In the genomic region with DNA sequence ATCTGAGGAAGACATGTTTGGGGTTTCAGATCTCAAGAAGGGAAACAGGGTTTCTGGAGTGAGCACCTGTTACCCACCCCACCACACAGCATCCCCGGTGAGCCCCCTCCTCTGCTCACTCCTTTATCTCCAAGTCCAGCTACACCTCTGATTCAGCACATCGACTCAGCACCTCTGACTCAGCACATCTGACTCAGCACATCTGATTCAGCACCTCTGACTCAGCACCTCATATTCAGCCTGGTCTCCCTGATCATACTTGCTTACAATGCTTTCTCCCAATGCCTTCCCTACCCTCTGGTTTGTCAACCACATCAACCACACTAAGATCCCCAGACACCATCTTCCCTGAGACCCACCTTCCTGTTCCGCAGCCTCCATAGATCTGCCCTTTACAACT, we compare ENCODE assay signal across 12 mouse cellular contexts. TPM values are rescaled to one million over a fixed set of nuclear protein-coding genes. Genes with fewer than 3 reads are reported as not detected.
A peak's percentile ranks its signal among the peaks of the same experiment; 100 is the strongest.
DNase-seq lines count a peak whose midpoint lies in the region; ATAC-seq and TF ChIP-seq lines count a peak whose summit lies in the region.
"Had no signal": no experiment of that assay in that cellular context is flagged by ENCODE, and none has a peak within 500 bp of the region (broad histone marks: within the 10 kb centered on the region; RNA-seq: fewer than 3 reads in every experiment).

No protein-coding gene starts in this region.

- H3K36me3 ChIP-seq in heart, embryonic 12.5 days, result no peaks in the 10 kb centered on the region
- peaks cover 0 to 7% of the 10 kb centered on the region in 2 experiments; a peak in 2 of 4 replicates for H3K36me3 ChIP-seq in MEL (ENCODE audit: control insufficient read depth in 1 of 2, insufficient read depth in 2 of 2, low read length in 2 of 2)
- H3K36me3 ChIP-seq in erythroblast, embryonic 14.5 days (ENCODE audit: control insufficient read depth), result no peaks in the 10 kb centered on the region
- no peaks in the 10 kb centered on the region for H3K36me3 ChIP-seq in thymus, adult 2 months (ENCODE audit: control insufficient read depth, insufficient read depth, low read length)
- H3K36me3 ChIP-seq in midbrain, embryonic 16.5 days (ENCODE audit: control insufficient read depth, insufficient read depth, low read length), result no peaks in the 10 kb centered on the region

- no peak for TF ChIP-seq CTCF in MEL (IDR thresholded peaks at IDR 0.05 in 2 of 3, conservative IDR thresholded peaks at IDR 0.05 in 1 of 3; ENCODE audit: control insufficient read depth in 1 of 3, insufficient read depth in 1 of 3, low read depth in 2 of 3, low read length in 3 of 3, poor library complexity in 1 of 3, severe bottlenecking in 1 of 3)
- TF ChIP-seq CTCF in thymus, adult 2 months (IDR thresholded peaks at IDR 0.05; ENCODE audit: borderline replicate concordance, control insufficient read depth, extremely low read depth, insufficient read depth, low read length, poor library complexity), result no peak

- peak; percentile 85 for ATAC-seq in heart, embryonic 12.5 days (ENCODE audit: insufficient number of reproducible peaks, low FRiP score)
- no peak for ATAC-seq in midbrain, embryonic 16.5 days
- ATAC-seq: Patski had no signal

- H3K27me3 ChIP-seq in heart, embryonic 12.5 days (replicated peaks), result peaks cover 34% of the 10 kb centered on the region
- H3K27me3 ChIP-seq in MEL (ENCODE audit: control insufficient read depth in 1 of 2, insufficient read depth in 2 of 2, low read length in 2 of 2), result no peaks in the 10 kb centered on the region
- peaks cover 32% of the 10 kb centered on the region for H3K27me3 ChIP-seq in erythroblast, embryonic 14.5 days (ENCODE audit: control insufficient read depth)
- H3K27me3 ChIP-seq in thymus, adult 2 months (ENCODE audit: control insufficient read depth, insufficient read depth, low read length), result no peaks in the 10 kb centered on the region
- H3K27me3 ChIP-seq in midbrain, embryonic 16.5 days (ENCODE audit: control insufficient read depth, insufficient read depth, low read depth, low read length), result no peaks in the 10 kb centered on the region
- H3K27me3 ChIP-seq: Patski had no signal

- peaks cover 11% of the 10 kb centered on the region for H3K4me1 ChIP-seq in heart, embryonic 12.5 days (replicated peaks)
- peaks cover 0 to 7% of the 10 kb centered on the region in 2 experiments; a peak in 1 of 4 replicates for H3K4me1 ChIP-seq in MEL (ENCODE audit: control insufficient read depth in 1 of 2, insufficient read depth in 2 of 2, low read length in 2 of 2)
- peaks cover 54% of the 10 kb centered on the region for H3K4me1 ChIP-seq in erythroblast, embryonic 14.5 days (ENCODE audit: control insufficient read depth)
- H3K4me1 ChIP-seq in thymus, adult 2 months (replicated peaks; ENCODE audit: control insufficient read depth, insufficient read depth, low read length), result peaks cover 39% of the 10 kb centered on the region
- H3K4me1 ChIP-seq in midbrain, embryonic 16.5 days (ENCODE audit: control insufficient read depth, insufficient read depth, low read length), result peaks cover 16% of the 10 kb centered on the region

- peak in 1 of 2 experiments; percentile 34; a peak in 1 of 4 replicates for TF ChIP-seq POLR2A in MEL (IDR thresholded peaks at IDR 0.05; ENCODE audit: control insufficient read depth in 1 of 2, insufficient read depth in 1 of 2, low read depth in 1 of 2, low read length in 2 of 2, poor library complexity in 1 of 2)
- TF ChIP-seq POLR2A in thymus, adult 2 months (IDR thresholded peaks at IDR 0.05; ENCODE audit: control insufficient read depth, extremely low read depth, insufficient read depth, low read length, poor library complexity), result no peak

- WGBS in heart, embryonic 12.5 days, result 56% methylated on average over 3 of the region's 3 CpGs
- 12% methylated on average over 3 of the region's 3 CpGs for WGBS in thymus, adult 2 months
- 76% methylated on average over 3 of the region's 3 CpGs for WGBS in midbrain, embryonic 16.5 days

- H3K9ac ChIP-seq in heart, embryonic 12.5 days, result no peak overlapping the region
- peak overlapping the region; percentile 69 for H3K9ac ChIP-seq in MEL (ENCODE audit: control insufficient read depth, low read depth, low read length, poor library complexity, severe bottlenecking)
- no peak overlapping the region for H3K9ac ChIP-seq in midbrain, embryonic 16.5 days (ENCODE audit: low read depth, low read length)

- 0 out of 2 replicates have a peak, but pooled peaks cover 3% of the 10 kb centered on the region for H3K9me3 ChIP-seq in heart, embryonic 12.5 days (replicated peaks)
- H3K9me3 ChIP-seq in MEL (replicated peaks; ENCODE audit: insufficient read depth, low read length), result no peaks in the 10 kb centered on the region
- H3K9me3 ChIP-seq in erythroblast, embryonic 14.5 days (ENCODE audit: control insufficient read depth, low read length), result peaks cover 11% of the 10 kb centered on the region; the same call in 1 of the 2 replicates
- H3K9me3 ChIP-seq in midbrain, embryonic 16.5 days (replicated peaks; ENCODE audit: control insufficient read depth, low read length, poor library complexity, severe bottlenecking), result no peaks in the 10 kb centered on the region

- DNase-seq in heart, postnatal 36 days, result no peak
- DNase-seq in MEL (ENCODE audit: low read depth, low spot score), result peak; percentile 89
- DNase-seq in thymus, adult 2 months, result peak; percentile 30
- no peak for DNase-seq in left cerebral cortex, postnatal 14 days (ENCODE audit: low spot score in 2 of 2)
- no peak for DNase-seq in ovary, postnatal 10 days (ENCODE audit: low spot score)

- TF ChIP-seq RAD21 in MEL (IDR thresholded peaks at IDR 0.05; ENCODE audit: low read depth, low read length), result no peak

- peaks cover 10% of the 10 kb centered on the region for H3K79me2 ChIP-seq in MEL (ENCODE audit: control insufficient read depth, insufficient read depth, low read length, poor library complexity)

- H3K4me3 ChIP-seq in heart, embryonic 12.5 days, result no peak overlapping the region
- H3K4me3 ChIP-seq in MEL (ENCODE audit: control insufficient read depth in 1 of 2, insufficient read depth in 1 of 2, low read depth in 2 of 2, low read length in 2 of 2), result peak overlapping the region; percentile 67 to 74
- peak overlapping the region; percentile 55 for H3K4me3 ChIP-seq in erythroblast, embryonic 14.5 days (replicated peaks)
- no peak overlapping the region for H3K4me3 ChIP-seq in thymus, adult 2 months (ENCODE audit: control insufficient read depth, insufficient read depth, low read length)
- no peak overlapping the region for H3K4me3 ChIP-seq in midbrain, embryonic 16.5 days (ENCODE audit: low read depth, low read length)

- peak; percentile 76 to 89 for TF ChIP-seq EP300 in MEL (IDR thresholded peaks at IDR 0.05; ENCODE audit: low read depth in 1 of 2, low read length in 2 of 2)

- intact Hi-C loops in heart, postnatal 36 days (cut with DNase I), result loop anchor here (5.0 kb wide), 1 partner anchor 549 kb away; no protein-coding TSS in a partner anchor
- intact Hi-C loops in left cerebral cortex, postnatal 14 days (cut with DNase I), result loop anchor here (5.0 to 10.0 kb wide), 2 partner anchors 221 to 549 kb away; no protein-coding TSS in a partner anchor

- H3K4me2 ChIP-seq in heart, embryonic 12.5 days, result 0 out of 2 replicates have a peak overlapping the region, but pooled peaks have one; percentile 3
- H3K4me2 ChIP-seq in midbrain, embryonic 16.5 days (ENCODE audit: low read length), result no peak overlapping the region

- H3K27ac ChIP-seq in heart, embryonic 12.5 days (ENCODE audit: poor library complexity, severe bottlenecking), result peak overlapping the region; percentile 69
- peak overlapping the region; percentile 67 for H3K27ac ChIP-seq in MEL (ENCODE audit: control insufficient read depth, low read depth, low read length)
- H3K27ac ChIP-seq in thymus, adult 2 months (ENCODE audit: control insufficient read depth, insufficient read depth, low read length), result peak overlapping the region; percentile 64
- H3K27ac ChIP-seq in midbrain, embryonic 16.5 days (ENCODE audit: low read length), result no peak overlapping the region

RNA-seq across cellular contexts. Expression of a gene that starts 3.5 kb away (rescaled TPM):
- polyA plus RNA-seq in heart, embryonic 12.5 days (2016; fragmentation: Nextera tagmentation; extraction: Ambion mirVana), result 0.50 and 1.5 TPM in 2 replicates
- total RNA-seq in heart, postnatal 36 days (2021), result not detected
- total RNA-seq in MEL (2012; rRNA removed), result 6.1 and 6.7 TPM in 2 replicates
- 10 to 100 TPM in 1 of 2 experiments, not detected in 1; 17.5 TPM for polyA plus RNA-seq in MEL (2012; ENCODE audit: insufficient read depth in 1 of 2, insufficient read length in 2 of 2, low read depth in 1 of 2, low replicate concordance in 2 of 2, missing spikeins in 1 of 2)
- not detected in 2 replicates for polyA plus RNA-seq in erythroblast, embryonic 14.5 days (2012)
- not detected in 2 replicates for polyA plus RNA-seq in thymus, adult 2 months (2012; rRNA removed)
- total RNA-seq in left cerebral cortex, postnatal 14 days (2021), result under 1 TPM in 1 of 2 experiments, not detected in 1; 0.37 TPM
- polyA plus RNA-seq in midbrain, embryonic 16.5 days (2015; fragmentation: Nextera tagmentation; extraction: Ambion mirVana), result not detected in 2 replicates
- total RNA-seq: heart, postnatal 14 days had no signal
- polyA plus RNA-seq: large intestine, adult 2 months; lung, postnatal 0 days; Patski had no signal

RNA-seq across cellular contexts. Expression of a gene that starts 8.7 kb away (rescaled TPM):
- polyA plus RNA-seq in heart, embryonic 12.5 days (2016; fragmentation: Nextera tagmentation; extraction: Ambion mirVana), result 0.57 and 0.91 TPM in 2 replicates
- total RNA-seq in heart, postnatal 36 days (2021), result not detected
- total RNA-seq in MEL (2012; rRNA removed), result 0.04 TPM in 1 of 2 replicates, not detected in the other
- polyA plus RNA-seq in MEL (2012; ENCODE audit: insufficient read depth in 1 of 2, insufficient read length in 2 of 2, low read depth in 1 of 2, low replicate concordance in 2 of 2, missing spikeins in 1 of 2), result not detected
- not detected in 2 replicates for polyA plus RNA-seq in erythroblast, embryonic 14.5 days (2012)
- 1.4 and 1.7 TPM in 2 replicates for polyA plus RNA-seq in thymus, adult 2 months (2012; rRNA removed)
- 1 to 10 TPM; 1.7 to 2.0 TPM for total RNA-seq in left cerebral cortex, postnatal 14 days (2021)
- polyA plus RNA-seq in midbrain, embryonic 16.5 days (2015; fragmentation: Nextera tagmentation; extraction: Ambion mirVana), result 3.6 and 4.4 TPM in 2 replicates

RNA-seq across cellular contexts. Expression of a gene that starts 37.3 kb away (rescaled TPM):
- polyA plus RNA-seq in heart, embryonic 12.5 days (2016; fragmentation: Nextera tagmentation; extraction: Ambion mirVana), result 12.3 and 13.6 TPM in 2 replicates
- 1 to 10 TPM; 3.2 to 5.6 TPM for total RNA-seq in heart, postnatal 36 days (2021)
- 10.9 and 11.2 TPM in 2 replicates for total RNA-seq in MEL (2012; rRNA removed)
- 10 to 100 TPM in 1 of 2 experiments, not detected in 1; 11.3 TPM for polyA plus RNA-seq in MEL (2012; ENCODE audit: insufficient read depth in 1 of 2, insufficient read length in 2 of 2, low read depth in 1 of 2, low replicate concordance in 2 of 2, missing spikeins in 1 of 2)
- 0.02 and 0.13 TPM in 2 replicates for polyA plus RNA-seq in erythroblast, embryonic 14.5 days (2012)
- 16.3 and 17.3 TPM in 2 replicates for polyA plus RNA-seq in thymus, adult 2 months (2012; rRNA removed)
- total RNA-seq in left cerebral cortex, postnatal 14 days (2021), result 1 to 10 TPM; 6.3 to 6.5 TPM
- polyA plus RNA-seq in midbrain, embryonic 16.5 days (2015; fragmentation: Nextera tagmentation; extraction: Ambion mirVana), result 8.9 and 9.9 TPM in 2 replicates

RNA-seq across cellular contexts. Expression of a gene that starts 52.7 kb away (rescaled TPM):
- 3.9 and 4.7 TPM in 2 replicates for polyA plus RNA-seq in heart, embryonic 12.5 days (2016; fragmentation: Nextera tagmentation; extraction: Ambion mirVana)
- 1 to 10 TPM; 1.4 to 2.3 TPM for total RNA-seq in heart, postnatal 36 days (2021)
- total RNA-seq in MEL (2012; rRNA removed), result 37.6 and 39.2 TPM in 2 replicates
- polyA plus RNA-seq in MEL (2012; ENCODE audit: insufficient read depth in 1 of 2, insufficient read length in 2 of 2, low read depth in 1 of 2, low replicate concordance in 2 of 2, missing spikeins in 1 of 2), result 10 to 100 TPM in 1 of 2 experiments, not detected in 1; 63.0 TPM
- 0.74 and 0.81 TPM in 2 replicates for polyA plus RNA-seq in erythroblast, embryonic 14.5 days (2012)
- 80.0 and 106 TPM in 2 replicates for polyA plus RNA-seq in thymus, adult 2 months (2012; rRNA removed)
- total RNA-seq in left cerebral cortex, postnatal 14 days (2021), result 100 to 1,000 TPM; 112 to 119 TPM
- 3.8 and 4.7 TPM in 2 replicates for polyA plus RNA-seq in midbrain, embryonic 16.5 days (2015; fragmentation: Nextera tagmentation; extraction: Ambion mirVana)

Comparison
In these comparisons a context has a peak if more than half of its experiments do, and no peak if none do; other contexts are left out.
1. H3K4me3 ChIP-seq: peak in MEL (2 of 2) and erythroblast, embryonic 14.5 days (single experiment); none in heart, embryonic 12.5 days (single experiment), thymus, adult 2 months (single experiment) and midbrain, embryonic 16.5 days (single experiment).
2. DNase-seq: peak in MEL (single experiment) and thymus, adult 2 months (single experiment); none in heart, postnatal 36 days (0 of 2), left cerebral cortex, postnatal 14 days (0 of 2) and ovary, postnatal 10 days (single experiment).